Mouse (Mus musculus): ENCODE measurements at regions not wholly inside any gene's neighbourhood (a gene's known extent, or its start where the extent isn't known, plus 50 kb on each side); places are given as distances from the start of the nearest gene placed in this dataset.
"Not testable (repeated sequence)": the region's sequence is repeated elsewhere in the genome, so short reads cannot be mapped to it uniquely, and the experiment has no call there.

DNA sequence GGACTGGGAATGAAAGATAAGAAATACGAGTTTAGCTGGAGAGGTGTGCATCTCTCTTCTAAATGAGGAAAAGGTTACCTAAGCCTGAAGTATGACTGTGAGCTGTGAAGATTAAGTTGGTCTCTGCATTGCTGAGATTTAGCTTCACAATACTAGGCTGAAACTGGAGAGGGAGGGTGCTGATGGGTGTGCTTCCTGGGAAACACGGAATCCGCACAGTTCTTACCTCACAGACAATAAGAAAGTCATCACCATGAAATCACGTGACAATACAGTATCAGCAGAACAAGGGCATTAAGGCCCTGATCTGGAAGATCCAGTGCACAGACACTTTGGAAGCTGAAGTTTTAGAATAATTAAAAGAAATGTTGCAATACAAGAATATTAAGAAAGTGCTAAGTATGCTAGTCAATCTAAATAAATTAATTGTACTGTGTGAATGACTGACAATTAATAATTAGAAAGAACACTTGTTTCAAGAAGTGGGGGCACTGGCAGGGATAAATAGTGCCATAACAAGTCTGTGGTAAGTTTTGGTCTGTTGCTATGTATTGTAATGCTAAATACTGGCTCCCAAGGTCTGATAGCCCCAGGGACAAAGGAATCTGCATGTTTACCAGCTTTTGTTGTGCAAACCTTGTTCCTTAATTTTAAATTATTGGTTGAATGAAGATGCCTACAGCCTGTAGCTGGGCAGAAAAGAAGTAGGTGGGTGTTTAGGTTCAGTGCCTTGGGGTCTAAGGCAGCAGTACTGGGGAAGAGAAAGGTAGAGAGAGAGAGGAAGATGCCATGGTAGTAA is 66.0 kb upstream of the Thsd7a start:
- Histone ChIP-seq H3K4me3 (ENCODE audit: low read depth, low read length) (no peak overlapping the region), H3K27ac (ENCODE audit: low read depth) (no peak overlapping the region), H3K36me3 (ENCODE audit: control insufficient read depth, insufficient read depth, low read length) (no peaks in the 10 kb centered on the region), H3K9me3 (ENCODE audit: control insufficient read depth, low read length) (no peaks in the 10 kb centered on the region), H3K4me1 (replicated peaks; ENCODE audit: control insufficient read depth, insufficient read depth, low read length) (no peaks in the 10 kb centered on the region), H3K27me3 (replicated peaks; ENCODE audit: control insufficient read depth, insufficient read depth, low read length) (no peaks in the 10 kb centered on the region), H3K4me2 (ENCODE audit: low read length) (no peak overlapping the region), H3K9ac (ENCODE audit: low read length) (no peak overlapping the region)
- no peak for ATAC-seq (replicated peaks; ENCODE audit: low FRiP score, low TSS enrichment, low read depth)
- 72% methylated on average over 4 of the region's 4 CpGs for WGBS
- no peak for DNase-seq (ENCODE audit: low spot score)

- peak; percentile 52 for DNase-seq (ENCODE audit: low spot score)
- not testable (repeated sequence) for H3K9ac ChIP-seq (ENCODE audit: low read length); H3K9me3 ChIP-seq (ENCODE audit: control insufficient read depth, low read length); H3K4me1 ChIP-seq (replicated peaks; ENCODE audit: control insufficient read depth, insufficient read depth, low read length); H3K36me3 ChIP-seq (ENCODE audit: control insufficient read depth, insufficient read depth, low read length); H3K4me2 ChIP-seq (ENCODE audit: low read length); H3K27me3 ChIP-seq (replicated peaks; ENCODE audit: control insufficient read depth, insufficient read depth, low read length); H3K27ac ChIP-seq (ENCODE audit: low read depth); H3K4me3 ChIP-seq (ENCODE audit: low read depth, low read length)
- WGBS = 32% methylated on average over 5 of the region's 5 CpGs
- peak; percentile 72 for ATAC-seq (replicated peaks; ENCODE audit: low FRiP score, low TSS enrichment, low read depth)
These were observed 64.6 kb upstream of the Thsd7a start for GRCm38 (mm10) chr6:12813781-12814180.

DNA sequence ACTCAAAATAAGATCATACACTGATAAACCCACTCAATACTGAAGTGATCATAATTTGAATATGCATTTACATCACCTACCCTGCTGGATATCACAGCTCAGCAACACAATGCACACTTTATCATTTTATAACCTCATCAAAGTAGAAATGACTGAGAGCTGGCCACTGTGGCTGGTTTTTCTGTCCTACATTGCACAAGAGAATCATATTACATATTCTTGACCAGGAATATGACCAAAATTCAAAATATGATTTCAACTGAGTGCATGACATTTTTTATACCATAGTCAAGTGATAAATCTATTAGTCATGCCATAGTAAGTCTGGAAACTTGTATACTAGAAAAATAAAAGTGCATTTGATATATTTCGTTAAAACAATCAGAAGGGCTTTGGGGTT is 63.3 kb upstream of the Thsd7a start:
- Histone ChIP-seq H3K36me3 (ENCODE audit: control insufficient read depth, insufficient read depth, low read length) (no peaks in the 10 kb centered on the region), H3K4me1 (replicated peaks; ENCODE audit: control insufficient read depth, insufficient read depth, low read length) (no peaks in the 10 kb centered on the region), H3K4me2 (ENCODE audit: low read length) (no peak overlapping the region), H3K4me3 (ENCODE audit: low read depth, low read length) (no peak overlapping the region), H3K9me3 (ENCODE audit: control insufficient read depth, low read length) (no peaks in the 10 kb centered on the region), H3K27me3 (replicated peaks; ENCODE audit: control insufficient read depth, insufficient read depth, low read length) (no peaks in the 10 kb centered on the region), H3K9ac (ENCODE audit: low read length) (no peak overlapping the region), H3K27ac (ENCODE audit: low read depth) (no peak overlapping the region)
- no peak for DNase-seq (ENCODE audit: low spot score)
- 0 out of 2 replicates have a peak, but pooled peaks have one; percentile 8 for ATAC-seq (replicated peaks; ENCODE audit: low FRiP score, low TSS enrichment, low read depth)
- 88% methylated on average over 1 of the region's 1 CpGs for WGBS

DNA sequence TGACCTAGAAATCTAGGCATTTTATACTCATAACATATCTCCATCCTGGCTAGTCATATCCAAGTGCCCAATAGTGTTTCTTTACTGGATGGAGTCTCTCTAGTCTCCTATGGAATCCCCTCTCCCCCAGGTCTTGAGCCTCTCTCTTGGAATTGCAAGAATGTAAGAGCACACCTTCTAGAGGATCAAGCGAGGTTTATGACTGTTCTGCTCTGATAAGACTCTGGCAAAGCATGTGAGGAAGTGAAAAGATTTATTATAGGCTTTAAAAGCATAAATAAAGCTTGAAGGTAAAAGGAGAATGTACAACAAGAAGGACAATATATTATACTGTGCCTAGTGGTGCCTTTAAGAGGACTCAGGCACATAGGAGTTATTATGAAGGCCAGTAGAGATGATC is 62.8 kb upstream of the Thsd7a start:
- peak; percentile 82 for ATAC-seq (replicated peaks; ENCODE audit: low FRiP score, low TSS enrichment, low read depth)

GRCm38 (mm10) chr6:12809601-12810000 is 60.4 kb upstream of the Thsd7a start:
- H3K27ac ChIP-seq (ENCODE audit: low read depth) = no peak overlapping the region
- no peak overlapping the region for H3K9ac ChIP-seq (ENCODE audit: low read length)
- no peak overlapping the region for H3K4me3 ChIP-seq (ENCODE audit: low read depth, low read length)
- no peak overlapping the region for H3K4me2 ChIP-seq (ENCODE audit: low read length)
- 79% methylated on average over 5 of the region's 5 CpGs for WGBS
- H3K27me3 ChIP-seq (replicated peaks; ENCODE audit: control insufficient read depth, insufficient read depth, low read length) = no peaks in the 10 kb centered on the region
- H3K9me3 ChIP-seq (ENCODE audit: control insufficient read depth, low read length) = no peaks in the 10 kb centered on the region
- ATAC-seq (replicated peaks; ENCODE audit: low FRiP score, low TSS enrichment, low read depth) = no peak
- H3K36me3 ChIP-seq (ENCODE audit: control insufficient read depth, insufficient read depth, low read length) = no peaks in the 10 kb centered on the region
- no peaks in the 10 kb centered on the region for H3K4me1 ChIP-seq (replicated peaks; ENCODE audit: control insufficient read depth, insufficient read depth, low read length)
- no peak for DNase-seq (ENCODE audit: low spot score)

More for the DNA sequence above, 62.8 kb upstream of the Thsd7a start:
- H3K27me3 ChIP-seq (replicated peaks; ENCODE audit: control insufficient read depth, insufficient read depth, low read length) = no peaks in the 10 kb centered on the region
- no peak overlapping the region for H3K27ac ChIP-seq (ENCODE audit: low read depth)
- no peaks in the 10 kb centered on the region for H3K4me1 ChIP-seq (replicated peaks; ENCODE audit: control insufficient read depth, insufficient read depth, low read length)
- H3K9ac ChIP-seq (ENCODE audit: low read length) = no peak overlapping the region
- no peak overlapping the region for H3K4me2 ChIP-seq (ENCODE audit: low read length)
- DNase-seq (ENCODE audit: low spot score) = no peak
- no peak overlapping the region for H3K4me3 ChIP-seq (ENCODE audit: low read depth, low read length)
- no peaks in the 10 kb centered on the region for H3K36me3 ChIP-seq (ENCODE audit: control insufficient read depth, insufficient read depth, low read length)
- no peaks in the 10 kb centered on the region for H3K9me3 ChIP-seq (ENCODE audit: control insufficient read depth, low read length)
- 23% methylated on average over 1 of the region's 1 CpGs for WGBS

Data from intestine, embryonic 14.5 days (tissue).